Mouse (Mus musculus): ENCODE measurements at regions not wholly inside any gene's neighbourhood (a gene's known extent, or its start where the extent isn't known, plus 50 kb on each side); places are given as distances from the start of the nearest gene placed in this dataset.

- TF ChIP-seq ZKSCAN1 (IDR thresholded peaks at IDR 0.05; ENCODE audit: low read depth, low read length): no peak
- no peak for TF ChIP-seq MAFK (IDR thresholded peaks at IDR 0.05; ENCODE audit: borderline replicate concordance, low read depth, low read length)
- no peak for TF ChIP-seq POLR2AphosphoS5 (IDR thresholded peaks at IDR 0.05; ENCODE audit: borderline replicate concordance, low read depth, low read length)
- no peak for TF ChIP-seq EP300 (IDR thresholded peaks at IDR 0.05; ENCODE audit: low read depth in 1 of 2, low read length in 2 of 2)
- no peak for DNase-seq (ENCODE audit: low read depth, low spot score)
- no peaks in the 10 kb centered on the region for H3K36me3 ChIP-seq (ENCODE audit: control insufficient read depth in 1 of 2, insufficient read depth in 2 of 2, low read length in 2 of 2)
Measured at GRCm38 (mm10) chr3:80396240-80396639, 406.4 kb downstream of the Gria2 start.

DNA sequence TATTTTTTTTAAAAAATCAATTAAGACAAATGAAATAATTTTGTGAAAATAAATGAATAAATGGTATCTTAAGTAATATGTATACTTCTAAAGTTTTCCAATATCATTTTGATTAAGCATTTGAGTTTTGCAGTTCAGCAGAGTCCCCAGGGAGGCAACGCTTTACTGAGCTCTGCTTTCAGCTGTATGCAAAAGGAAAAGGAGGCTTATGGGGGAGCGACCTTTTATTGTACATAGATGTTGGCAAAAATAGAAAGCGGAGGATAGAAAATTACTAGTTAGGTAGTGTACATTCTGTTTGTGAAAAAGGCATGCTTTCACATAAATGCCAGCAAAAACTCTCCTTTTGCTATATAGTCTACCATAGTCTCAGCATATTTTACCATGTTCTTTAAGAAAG is 382.2 kb downstream of the Gria2 start:
- Histone ChIP-seq H3K36me3 (ENCODE audit: control insufficient read depth in 1 of 2, insufficient read depth in 2 of 2, low read length in 2 of 2) (no peaks in the 10 kb centered on the region), H3K4me1 (ENCODE audit: control insufficient read depth in 1 of 2, insufficient read depth in 2 of 2, low read length in 2 of 2) (no peaks in the 10 kb centered on the region), H3K27me3 (ENCODE audit: control insufficient read depth in 1 of 2, insufficient read depth in 2 of 2, low read length in 2 of 2) (no peaks in the 10 kb centered on the region), H3K79me2 (ENCODE audit: control insufficient read depth, insufficient read depth, low read length, poor library complexity) (no peaks in the 10 kb centered on the region), H3K4me3 (ENCODE audit: control insufficient read depth in 1 of 2, insufficient read depth in 1 of 2, low read depth in 2 of 2, low read length in 2 of 2) (no peak overlapping the region), H3K27ac (ENCODE audit: control insufficient read depth, low read depth, low read length) (no peak overlapping the region), H3K9me3 (replicated peaks; ENCODE audit: insufficient read depth, low read length) (no peaks in the 10 kb centered on the region), H3K9ac (ENCODE audit: control insufficient read depth, low read depth, low read length, poor library complexity, severe bottlenecking) (no peak overlapping the region)
- TF ChIP-seq ETS1 (IDR thresholded peaks at IDR 0.05; ENCODE audit: low read depth, low read length): no peak
- TF ChIP-seq BHLHE40 (IDR thresholded peaks at IDR 0.05; ENCODE audit: borderline replicate concordance, low read depth, low read length): no peak
- TF ChIP-seq TCF12 (IDR thresholded peaks at IDR 0.05; ENCODE audit: low read depth, low read length): no peak
- no peak for TF ChIP-seq USF2 (IDR thresholded peaks at IDR 0.05; ENCODE audit: borderline replicate concordance in 1 of 2, insufficient read depth in 1 of 2, low read depth in 1 of 2, low read length in 2 of 2)
- TF ChIP-seq SMC3 (IDR thresholded peaks at IDR 0.05; ENCODE audit: low read depth, low read length): no peak
- no peak for TF ChIP-seq ELF1 (IDR thresholded peaks at IDR 0.05; ENCODE audit: low read depth, low read length)
- TF ChIP-seq CHD1 (IDR thresholded peaks at IDR 0.05; ENCODE audit: low read depth, low read length): no peak
- DNase-seq (ENCODE audit: low read depth, low spot score): no peak

More at GRCm38 (mm10) chr3:80396240-80396639, 406.4 kb downstream of the Gria2 start:
- no peaks in the 10 kb centered on the region for H3K79me2 ChIP-seq (ENCODE audit: control insufficient read depth, insufficient read depth, low read length, poor library complexity)
- H3K27ac ChIP-seq (ENCODE audit: control insufficient read depth, low read depth, low read length): no peak overlapping the region
- no peaks in the 10 kb centered on the region for H3K27me3 ChIP-seq (ENCODE audit: control insufficient read depth in 1 of 2, insufficient read depth in 2 of 2, low read length in 2 of 2)
- H3K9ac ChIP-seq (ENCODE audit: control insufficient read depth, low read depth, low read length, poor library complexity, severe bottlenecking): no peak overlapping the region
- no peak overlapping the region for H3K4me3 ChIP-seq (ENCODE audit: control insufficient read depth in 1 of 2, insufficient read depth in 1 of 2, low read depth in 2 of 2, low read length in 2 of 2)
- no peaks in the 10 kb centered on the region for H3K9me3 ChIP-seq (replicated peaks; ENCODE audit: insufficient read depth, low read length)
- no peaks in the 10 kb centered on the region for H3K4me1 ChIP-seq (ENCODE audit: control insufficient read depth in 1 of 2, insufficient read depth in 2 of 2, low read length in 2 of 2)

GRCm38 (mm10) chr3:80421461-80421860 is 381.2 kb downstream of the Gria2 start:
- no peaks in the 10 kb centered on the region for H3K27me3 ChIP-seq (ENCODE audit: control insufficient read depth in 1 of 2, insufficient read depth in 2 of 2, low read length in 2 of 2)
- H3K9ac ChIP-seq (ENCODE audit: control insufficient read depth, low read depth, low read length, poor library complexity, severe bottlenecking): no peak overlapping the region
- TF ChIP-seq CTCF (IDR thresholded peaks at IDR 0.05 in 2 of 3, conservative IDR thresholded peaks at IDR 0.05 in 1 of 3; ENCODE audit: control insufficient read depth in 1 of 3, insufficient read depth in 1 of 3, low read depth in 2 of 3, low read length in 3 of 3, poor library complexity in 1 of 3, severe bottlenecking in 1 of 3): no peak
- no peak for TF ChIP-seq GATA1 (IDR thresholded peaks at IDR 0.05; ENCODE audit: low read depth, low read length)
- H3K79me2 ChIP-seq (ENCODE audit: control insufficient read depth, insufficient read depth, low read length, poor library complexity): no peaks in the 10 kb centered on the region
- H3K9me3 ChIP-seq (replicated peaks; ENCODE audit: insufficient read depth, low read length): no peaks in the 10 kb centered on the region
- no peak overlapping the region for H3K27ac ChIP-seq (ENCODE audit: control insufficient read depth, low read depth, low read length)
- DNase-seq (ENCODE audit: low read depth, low spot score): no peak
- H3K4me1 ChIP-seq (ENCODE audit: control insufficient read depth in 1 of 2, insufficient read depth in 2 of 2, low read length in 2 of 2): no peaks in the 10 kb centered on the region
- H3K4me3 ChIP-seq (ENCODE audit: control insufficient read depth in 1 of 2, insufficient read depth in 1 of 2, low read depth in 2 of 2, low read length in 2 of 2): no peak overlapping the region
- H3K36me3 ChIP-seq (ENCODE audit: control insufficient read depth in 1 of 2, insufficient read depth in 2 of 2, low read length in 2 of 2): no peaks in the 10 kb centered on the region

Data from MEL (cell line).